ENCODE assay signal across 8 mouse cellular contexts in genomic region chr2:119587383-119587782, GRCm38 (mm10). TPM values are rescaled to one million over a fixed set of nuclear protein-coding genes. Genes with fewer than 3 reads are reported as not detected.
DNase-seq lines count a peak whose midpoint lies in the region; ATAC-seq and TF ChIP-seq lines count a peak whose summit lies in the region.

No protein-coding gene starts in this region.

- ATAC-seq in kidney, postnatal 0 days (replicated peaks; ENCODE audit: low FRiP score, low read depth): no peak

- TF ChIP-seq CTCF in kidney, postnatal 0 days (IDR thresholded peaks at IDR 0.05; ENCODE audit: low read depth): peak; percentile 87

- H3K27me3 ChIP-seq in embryonic facial prominence, embryonic 10.5 days (replicated peaks; ENCODE audit: low read depth, poor library complexity, severe bottlenecking): no peaks in the 10 kb centered on the region
- no peaks in the 10 kb centered on the region for H3K27me3 ChIP-seq in kidney, postnatal 0 days (ENCODE audit: insufficient read depth, low read length)

- H3K36me3 ChIP-seq in embryonic facial prominence, embryonic 10.5 days (replicated peaks): peaks cover 16% of the 10 kb centered on the region
- no peaks in the 10 kb centered on the region; the same call in 1 of the 2 replicates for H3K36me3 ChIP-seq in kidney, postnatal 0 days (ENCODE audit: insufficient read depth, low read length)

- no peak overlapping the region for H3K27ac ChIP-seq in embryonic facial prominence, embryonic 10.5 days (replicated peaks)
- no peak overlapping the region for H3K27ac ChIP-seq in kidney, postnatal 0 days

- WGBS in embryonic facial prominence, embryonic 10.5 days: 16% methylated on average over 4 of the region's 4 CpGs
- 18% methylated on average over 4 of the region's 4 CpGs for WGBS in kidney, postnatal 0 days

- DNase-seq in frontal cortex, postnatal 25 days (ENCODE audit: low spot score in 2 of 2): peak; percentile 24 to 25
- no peak for DNase-seq in frontal cortex, postnatal 14 days (ENCODE audit: low spot score in 2 of 2)
- peak; percentile 73 for DNase-seq in A20 (ENCODE audit: low read depth, low spot score)
- peak; percentile 60 to 63 for DNase-seq in adrenal gland, adult 18-20 months (ENCODE audit: low spot score in 2 of 2)
- DNase-seq in embryonic facial prominence, embryonic 10.5 days (ENCODE audit: low spot score): peak; percentile 65
- peak; percentile 69 for DNase-seq in kidney, postnatal 0 days (ENCODE audit: low spot score)
- peak; percentile 89 for DNase-seq in lung, postnatal 36 days
- DNase-seq in spleen, postnatal 4 days (ENCODE audit: low spot score in 2 of 2): peak; percentile 71 to 90

- H3K4me1 ChIP-seq in embryonic facial prominence, embryonic 10.5 days: no peaks in the 10 kb centered on the region
- no peaks in the 10 kb centered on the region for H3K4me1 ChIP-seq in kidney, postnatal 0 days (replicated peaks; ENCODE audit: insufficient read depth, low read length)

- no peak overlapping the region for H3K4me2 ChIP-seq in kidney, postnatal 0 days (ENCODE audit: low read length)

- no peak overlapping the region for H3K4me3 ChIP-seq in embryonic facial prominence, embryonic 10.5 days
- no peak overlapping the region for H3K4me3 ChIP-seq in kidney, postnatal 0 days (replicated peaks; ENCODE audit: low read depth, low read length)

- no peaks in the 10 kb centered on the region for H3K9me3 ChIP-seq in embryonic facial prominence, embryonic 10.5 days
- no peaks in the 10 kb centered on the region for H3K9me3 ChIP-seq in kidney, postnatal 0 days (replicated peaks; ENCODE audit: low read length)

- no peak overlapping the region for H3K9ac ChIP-seq in kidney, postnatal 0 days (ENCODE audit: low read depth, low read length)

RNA-seq across cellular contexts. Expression of gene Nusap1, which starts 30.7 kb away (rescaled TPM):
- 1 to 10 TPM; 1.4 to 1.9 TPM for total RNA-seq in adrenal gland, adult 18-20 months (2021)
- 74.6 and 76.1 TPM in 2 replicates for polyA plus RNA-seq in embryonic facial prominence, embryonic 10.5 days (2016; fragmentation: Nextera tagmentation; extraction: Ambion mirVana)
- polyA plus RNA-seq in kidney, postnatal 0 days (2015; fragmentation: Nextera tagmentation; extraction: Ambion mirVana): 31.9 and 38.7 TPM in 2 replicates

RNA-seq across cellular contexts. Expression of gene Oip5, which starts 30.9 kb away (rescaled TPM):
- 1 to 10 TPM in 1 of 2 experiments, under 1 TPM in 1; 0.70 to 1.1 TPM for total RNA-seq in adrenal gland, adult 18-20 months (2021)
- 40.9 and 42.5 TPM in 2 replicates for polyA plus RNA-seq in embryonic facial prominence, embryonic 10.5 days (2016; fragmentation: Nextera tagmentation; extraction: Ambion mirVana)
- polyA plus RNA-seq in kidney, postnatal 0 days (2015; fragmentation: Nextera tagmentation; extraction: Ambion mirVana): 12.4 and 15.6 TPM in 2 replicates

RNA-seq across cellular contexts. Expression of gene Chp1, which starts 39.9 kb away (rescaled TPM):
- 100 to 1,000 TPM; 306 to 408 TPM for total RNA-seq in adrenal gland, adult 18-20 months (2021)
- polyA plus RNA-seq in embryonic facial prominence, embryonic 10.5 days (2016; fragmentation: Nextera tagmentation; extraction: Ambion mirVana): 53.3 and 53.6 TPM in 2 replicates
- polyA plus RNA-seq in kidney, postnatal 0 days (2015; fragmentation: Nextera tagmentation; extraction: Ambion mirVana): 68.8 and 72.2 TPM in 2 replicates

RNA-seq across cellular contexts. Expression of gene Exd1, which starts 40.0 kb away (rescaled TPM):
- total RNA-seq in adrenal gland, adult 18-20 months (2021): 1 to 10 TPM; 2.5 to 2.6 TPM
- 0.65 and 0.68 TPM in 2 replicates for polyA plus RNA-seq in embryonic facial prominence, embryonic 10.5 days (2016; fragmentation: Nextera tagmentation; extraction: Ambion mirVana)
- polyA plus RNA-seq in kidney, postnatal 0 days (2015; fragmentation: Nextera tagmentation; extraction: Ambion mirVana): 0.29 and 0.47 TPM in 2 replicates

Comparison
In these comparisons a context has a peak if more than half of its experiments do, and no peak if none do; other contexts are left out.
1. DNase-seq: peak in frontal cortex, postnatal 25 days (2 of 2), A20 (single experiment), adrenal gland, adult 18-20 months (2 of 2), embryonic facial prominence, embryonic 10.5 days (single experiment), kidney, postnatal 0 days (single experiment), lung, postnatal 36 days (single experiment) and spleen, postnatal 4 days (2 of 2); none in frontal cortex, postnatal 14 days (0 of 2).